12 mouse cellular contexts compared by ENCODE assay signal in genomic region chrX:23466031-23466430, GRCm38 (mm10).
A peak's percentile ranks its signal among the peaks of the same experiment; 100 is the strongest.
DNase-seq lines count a peak whose midpoint lies in the region; ATAC-seq lines count a peak whose summit lies in the region.
"Had no signal": no experiment of that assay in that cellular context is flagged by ENCODE, and none has a peak within 500 bp of the region (broad histone marks: within the 10 kb centered on the region; RNA-seq: fewer than 3 reads in every experiment).

No protein-coding gene starts in this region.

- H3K9me3 ChIP-seq in heart, embryonic 10.5 days, result no peaks in the 10 kb centered on the region
- H3K9me3 ChIP-seq in neural tube, embryonic 15.5 days (replicated peaks), result no peaks in the 10 kb centered on the region

- no peak overlapping the region for H3K4me3 ChIP-seq in heart, embryonic 10.5 days
- H3K4me3 ChIP-seq in neural tube, embryonic 15.5 days (replicated peaks), result no peak overlapping the region

- H3K4me2 ChIP-seq in neural tube, embryonic 15.5 days, result no peak overlapping the region

- no peaks in the 10 kb centered on the region for H3K4me1 ChIP-seq in heart, embryonic 10.5 days
- H3K4me1 ChIP-seq in neural tube, embryonic 15.5 days, result no peaks in the 10 kb centered on the region

- no peaks in the 10 kb centered on the region for H3K36me3 ChIP-seq in heart, embryonic 10.5 days
- H3K36me3 ChIP-seq in neural tube, embryonic 15.5 days, result no peaks in the 10 kb centered on the region

- ATAC-seq in neural tube, embryonic 15.5 days (ENCODE audit: low FRiP score), result no peak

- H3K27me3 ChIP-seq in heart, embryonic 10.5 days (ENCODE audit: insufficient read depth, poor library complexity, severe bottlenecking), result no peaks in the 10 kb centered on the region
- H3K27me3 ChIP-seq in neural tube, embryonic 15.5 days (replicated peaks), result no peaks in the 10 kb centered on the region

- peak; percentile 5 for DNase-seq in heart, postnatal 4 days
- DNase-seq in heart, embryonic 10.5 days (ENCODE audit: low spot score), result no peak
- peak; percentile 31 for DNase-seq in neural tube, embryonic 10.5 days (ENCODE audit: extremely low spot score, low spot score)
- peak; percentile 3 to 29 for DNase-seq in kidney, postnatal 25 days
- no peak for DNase-seq in c-Kit-positive CD71-positive TER-119-positive erythroid progenitor cells, embryonic 14.5 days (ENCODE audit: low spot score)
- no peak for DNase-seq in urinary bladder, postnatal 25 days (ENCODE audit: low spot score)
- DNase-seq in layer of hippocampus, adult 11-12 months (ENCODE audit: low spot score), result no peak
- DNase-seq: adrenal gland, adult 2 months; cerebellum, adult 9-10 months; gastrocnemius, postnatal 36 days had no signal

- H3K9ac ChIP-seq in neural tube, embryonic 15.5 days (replicated peaks), result no peak overlapping the region
- H3K9ac ChIP-seq: liver, embryonic 14.5 days had no signal

- H3K27ac ChIP-seq in heart, embryonic 10.5 days, result no peak overlapping the region
- H3K27ac ChIP-seq in neural tube, embryonic 15.5 days (replicated peaks), result no peak overlapping the region
- H3K27ac ChIP-seq: liver, embryonic 14.5 days had no signal

Comparison
In these comparisons a context has a peak if more than half of its experiments do, and no peak if none do; other contexts are left out.
1. DNase-seq: peak in heart, postnatal 4 days (single experiment), neural tube, embryonic 10.5 days (single experiment) and kidney, postnatal 25 days (2 of 2); none in heart, embryonic 10.5 days (single experiment), c-Kit-positive CD71-positive TER-119-positive erythroid progenitor cells, embryonic 14.5 days (single experiment), urinary bladder, postnatal 25 days (single experiment) and layer of hippocampus, adult 11-12 months (single experiment).